Mouse (Mus musculus): ENCODE measurements around the gene Arhgap24.
A peak's percentile ranks its signal among the peaks of the same experiment; 100 is the strongest.

Arhgap24 gene

DNA sequence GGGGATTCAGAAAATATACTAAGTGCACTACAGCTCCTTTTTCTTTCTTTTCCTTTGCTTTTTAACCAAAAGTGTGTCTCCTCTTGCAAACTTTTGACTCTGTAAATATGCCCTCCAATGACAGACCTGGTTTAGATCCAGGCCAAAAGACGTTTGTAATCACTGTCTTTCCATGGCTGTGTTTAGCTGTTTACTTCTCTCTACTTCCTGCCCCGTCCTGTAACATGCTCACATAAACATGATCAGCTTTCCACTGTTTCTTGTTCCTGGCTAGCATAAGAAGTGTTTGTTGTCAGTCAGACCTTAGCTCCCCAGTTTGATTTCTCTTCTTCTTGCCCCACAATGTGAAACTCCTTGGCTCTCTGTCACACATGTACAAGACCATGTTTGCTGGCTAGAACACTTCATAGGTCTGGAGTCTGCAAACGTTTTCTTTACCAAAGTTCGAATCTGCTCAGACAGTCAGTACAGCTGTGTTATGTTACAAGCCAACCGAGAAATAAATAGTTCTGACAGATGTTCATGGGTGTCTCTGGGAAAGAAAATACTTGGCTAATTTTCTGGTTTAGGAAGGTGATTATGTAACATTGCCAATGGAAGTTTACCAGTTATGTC lies 189.6 kb downstream of the Arhgap24 start:
- no peak for DNase-seq (ENCODE audit: low spot score)

DNA sequence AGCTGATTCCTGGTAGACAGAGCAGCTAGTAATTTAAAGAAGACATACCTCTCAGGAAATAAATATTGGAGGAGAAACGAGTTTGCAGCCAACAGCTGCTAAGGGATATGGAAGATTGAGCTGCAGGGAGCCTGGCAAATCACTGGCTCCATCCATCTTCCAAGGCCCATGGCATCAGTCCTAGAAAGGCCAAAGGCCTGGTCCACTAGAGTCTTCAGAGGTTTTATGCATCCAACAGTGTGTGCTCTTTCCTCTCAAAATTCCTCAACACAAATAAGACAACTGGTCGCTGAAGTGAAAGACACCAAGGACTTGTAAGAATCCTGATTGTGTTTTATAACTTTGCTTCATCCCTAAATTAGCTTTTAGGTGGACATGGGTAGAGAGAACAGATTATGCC lies 194.1 kb downstream of the Arhgap24 start:
- no peak for DNase-seq (ENCODE audit: low spot score)

DNA sequence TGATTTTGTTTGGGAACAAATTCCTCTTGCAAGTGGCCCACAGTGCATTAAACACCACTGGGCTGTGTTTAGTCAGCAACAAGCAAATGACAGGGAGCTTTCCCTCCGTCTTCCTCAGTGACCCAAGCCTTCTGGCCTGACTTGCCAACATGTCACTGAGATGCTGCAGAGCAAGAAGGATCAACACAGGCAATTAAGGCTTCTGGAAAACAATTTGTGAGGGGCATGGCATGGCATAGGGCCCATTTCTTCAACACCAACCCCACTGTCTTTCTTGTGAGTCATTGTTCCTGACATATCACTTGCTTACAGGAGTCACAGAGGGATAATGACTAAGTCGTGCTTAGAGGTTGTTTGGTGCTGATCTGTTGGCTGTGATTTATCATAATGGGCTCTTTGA lies 196.0 kb downstream of the Arhgap24 start:
- no peak for DNase-seq (ENCODE audit: low spot score)

DNA sequence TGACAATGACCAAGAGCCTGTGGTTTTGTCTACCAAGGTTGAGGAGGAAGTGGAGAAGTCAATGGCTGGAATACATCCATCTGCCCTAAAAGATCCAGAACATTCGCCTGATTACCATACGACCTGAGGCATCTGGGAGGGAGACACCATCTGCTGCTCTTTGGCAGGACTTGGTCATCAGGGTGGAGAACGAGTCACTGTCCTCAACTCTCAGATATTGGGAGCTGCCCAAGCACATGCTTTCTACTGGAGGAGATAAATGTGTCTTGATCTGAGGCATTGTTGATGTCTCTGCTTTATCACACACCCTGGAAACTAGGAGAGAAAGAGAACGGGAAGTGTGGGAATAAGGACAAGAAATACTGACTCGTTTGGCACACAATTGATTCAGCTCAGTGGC lies 206.5 kb downstream of the Arhgap24 start:
- DNase-seq (ENCODE audit: low spot score), result no peak

DNA sequence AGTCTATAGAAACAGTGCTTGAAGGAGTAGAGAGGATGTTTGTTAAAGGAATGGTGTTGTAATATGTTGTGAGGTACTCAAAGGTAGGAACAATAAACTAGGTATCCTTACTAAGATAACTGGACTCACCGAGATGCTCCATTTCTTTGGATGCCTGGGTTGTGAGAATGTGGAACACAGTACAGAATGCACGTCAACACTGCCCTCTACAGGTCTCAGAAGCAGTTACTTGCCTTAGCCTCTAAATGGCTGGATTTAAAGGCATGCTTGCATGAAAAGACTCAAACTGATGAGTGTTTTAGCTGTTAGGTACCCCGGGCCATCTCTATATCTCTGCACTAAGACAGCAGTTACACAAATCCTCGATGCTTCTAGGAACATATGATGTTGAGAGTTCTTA lies 211.3 kb downstream of the Arhgap24 start:
- peak; percentile 71 for DNase-seq (ENCODE audit: low spot score)

DNA sequence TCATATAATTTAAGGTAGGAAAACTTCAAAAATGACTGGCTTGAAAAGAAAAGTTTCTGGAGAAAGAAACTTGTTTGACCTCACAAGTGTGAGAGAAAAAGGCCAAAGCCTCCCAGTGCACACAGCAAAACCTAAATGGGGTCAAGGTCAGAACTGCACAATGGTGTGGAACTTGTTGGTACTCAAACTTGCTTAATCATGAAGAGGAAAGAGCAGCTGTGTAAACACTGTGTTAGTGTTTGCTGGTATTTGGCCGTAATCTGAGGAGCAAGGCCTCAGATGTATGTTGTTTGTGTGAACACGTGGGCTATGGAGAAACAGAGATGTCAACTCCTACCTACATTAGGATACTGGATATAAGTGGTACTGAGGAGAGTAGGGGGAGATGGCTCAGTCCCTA lies 212.0 kb downstream of the Arhgap24 start:
- no peak for DNase-seq (ENCODE audit: low spot score)

DNA sequence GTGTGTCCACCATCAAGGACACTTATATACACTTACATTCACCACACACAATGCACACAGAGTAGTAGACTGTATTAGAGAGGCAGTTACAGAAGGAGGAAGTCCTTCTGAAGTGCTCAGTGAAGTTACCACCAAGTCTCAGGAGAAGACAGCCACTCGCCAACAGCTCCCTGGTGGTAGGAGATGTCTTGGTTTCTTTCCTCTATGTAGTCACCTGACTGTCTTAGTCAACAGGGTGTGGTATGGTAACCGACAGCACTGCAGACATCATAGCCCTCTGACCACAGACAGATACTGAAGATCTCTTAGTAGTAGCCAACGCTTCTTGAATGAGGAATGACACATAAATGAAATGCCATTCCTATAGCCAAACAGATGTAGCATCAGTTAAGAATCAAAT lies 212.7 kb downstream of the Arhgap24 start:
- no peak for DNase-seq (ENCODE audit: low spot score)

DNA sequence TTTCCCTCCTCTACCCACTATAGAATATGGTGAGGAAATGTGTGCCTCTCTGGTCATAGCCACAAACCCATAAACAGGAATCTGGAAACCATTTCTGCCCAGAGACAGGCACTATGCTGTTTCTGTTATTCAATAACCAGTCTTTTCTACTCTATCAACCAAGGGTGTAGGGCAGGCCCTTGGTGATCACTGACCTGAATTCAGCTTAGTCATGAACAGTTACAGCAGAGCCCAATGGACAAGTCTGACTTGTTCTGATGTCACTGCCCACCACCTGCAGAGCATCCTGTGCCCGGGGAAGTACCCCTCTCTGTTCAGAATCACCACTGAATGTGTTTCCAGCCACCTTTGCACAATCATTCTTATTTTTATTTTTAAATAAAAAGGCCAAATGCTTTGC lies 216.6 kb downstream of the Arhgap24 start:
- no peak for DNase-seq (ENCODE audit: low spot score)

DNA sequence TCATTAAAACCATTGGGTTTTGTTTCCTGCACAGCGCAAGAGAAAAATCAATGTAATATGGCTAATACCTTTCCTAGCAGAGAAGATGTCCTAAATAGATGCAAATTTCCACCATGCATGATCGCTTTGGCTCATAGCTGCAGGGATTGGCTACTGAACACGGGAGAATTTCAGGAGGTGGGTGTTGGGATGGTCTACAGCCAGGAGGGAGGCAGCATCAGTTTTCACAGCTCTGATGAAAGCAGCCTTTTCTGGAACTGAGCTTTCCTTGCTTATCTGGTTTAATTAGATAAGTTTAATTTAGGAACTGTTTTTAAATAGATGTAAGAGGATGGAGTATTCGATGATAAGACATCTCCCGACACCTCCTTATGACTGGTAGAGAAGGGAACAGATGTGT lies 217.2 kb downstream of the Arhgap24 start:
- DNase-seq (ENCODE audit: low spot score), result no peak

DNA sequence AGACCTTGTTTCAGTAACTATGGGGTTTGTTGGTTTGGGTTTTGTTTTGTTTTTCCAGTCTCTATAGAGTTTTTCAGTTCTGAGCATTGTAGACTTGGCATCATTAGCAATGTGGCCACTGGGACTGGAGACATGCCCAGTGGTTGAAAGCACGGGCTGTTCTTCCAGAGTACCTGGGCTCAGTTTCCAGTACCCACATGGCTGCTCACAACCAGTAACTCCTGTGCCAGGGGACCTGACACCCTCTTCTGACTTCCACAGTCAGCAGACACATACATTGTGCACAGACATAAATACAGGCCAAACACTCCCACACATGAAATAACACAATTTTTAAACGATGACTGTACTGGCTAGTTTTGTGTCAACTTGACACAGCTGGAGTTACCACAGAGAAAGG lies 217.7 kb downstream of the Arhgap24 start:
- DNase-seq (ENCODE audit: low spot score), result no peak

DNA sequence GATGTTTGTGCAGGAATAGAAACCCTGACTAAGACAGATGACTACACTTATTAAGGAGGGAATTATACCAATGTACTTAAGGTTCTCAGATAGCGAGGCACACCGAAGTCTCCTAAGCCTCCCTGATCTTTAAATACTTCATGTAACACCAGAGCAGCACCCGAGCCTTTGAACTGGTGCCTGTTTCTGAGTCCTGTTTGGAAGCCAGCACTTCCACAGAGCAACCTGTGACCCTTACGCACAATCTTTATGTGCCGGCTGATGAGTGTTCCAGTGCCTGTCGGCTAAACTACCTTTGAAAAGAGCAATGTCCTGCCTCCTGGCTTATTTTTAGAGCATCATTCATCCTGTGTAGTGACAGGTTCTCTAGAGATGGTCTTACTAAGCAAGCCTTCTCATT lies 221.4 kb downstream of the Arhgap24 start:
- DNase-seq (ENCODE audit: low spot score), result no peak

DNA sequence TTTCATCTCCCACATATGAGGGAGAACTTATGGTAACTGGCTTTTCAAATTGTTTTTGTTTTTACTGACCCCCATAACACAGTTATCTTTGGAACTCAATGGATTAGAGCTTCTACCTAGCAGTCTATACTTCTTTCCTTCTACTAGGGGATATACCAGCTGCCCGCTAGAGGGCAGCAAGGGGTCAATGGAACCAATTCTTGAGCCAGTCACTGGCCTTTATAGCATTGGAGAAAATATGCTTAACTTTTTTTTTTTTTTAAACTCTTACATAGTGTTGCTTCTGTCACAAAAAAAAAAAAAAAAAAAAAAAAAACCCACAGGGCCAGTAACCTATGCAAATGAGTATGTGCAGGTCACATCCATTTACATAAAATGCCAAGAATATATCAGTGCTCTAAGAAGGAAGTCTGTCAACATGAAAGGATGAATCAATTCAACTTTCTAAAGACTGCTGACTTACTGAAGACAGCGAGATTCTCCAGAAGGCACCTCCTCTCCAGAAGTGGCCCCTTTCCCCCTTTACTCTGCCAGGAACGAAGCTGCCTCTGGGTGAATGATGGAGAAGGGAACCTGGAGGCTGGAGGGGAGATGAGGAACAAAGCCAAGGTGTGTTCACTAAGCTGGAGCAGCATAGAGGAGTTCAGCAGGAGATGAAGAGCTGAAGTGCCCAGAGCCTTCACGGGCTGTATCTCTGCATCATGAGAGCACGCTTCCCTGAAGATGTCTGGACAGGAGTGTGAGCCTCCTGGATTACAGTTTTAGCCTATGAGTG lies 222.3 kb downstream of the Arhgap24 start:
- peak; percentile 87 for DNase-seq (ENCODE audit: low spot score)

DNA sequence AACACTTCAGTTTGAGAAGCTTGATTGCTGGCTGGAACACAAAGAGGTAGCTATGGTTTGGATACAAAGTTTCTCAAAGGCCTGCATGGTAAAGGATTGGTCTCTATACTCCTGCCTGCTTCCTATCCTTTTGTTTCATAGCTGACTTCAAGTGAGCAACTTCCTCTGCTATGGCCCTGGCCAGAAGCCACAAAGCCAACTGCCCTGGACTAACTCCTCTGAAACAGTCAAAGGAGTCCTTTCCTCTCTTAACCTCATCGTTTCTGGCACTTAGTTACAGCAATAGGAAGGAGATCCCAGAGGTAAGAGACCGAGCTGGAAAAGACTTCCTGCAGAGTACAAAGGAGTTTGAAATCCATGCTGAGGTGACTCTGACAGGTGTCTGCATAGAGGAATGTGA lies 224.0 kb downstream of the Arhgap24 start:
- peak; percentile 54 for DNase-seq (ENCODE audit: low spot score)

GRCm38 (mm10) chr5:102710336-102710735 lies 229.1 kb downstream of the Arhgap24 start:
- no peak for DNase-seq (ENCODE audit: low spot score)

- DNase-seq (ENCODE audit: low spot score), result no peak
Measured at GRCm38 (mm10) chr5:102719368-102719972, 238.3 kb downstream of the Arhgap24 start.

DNA sequence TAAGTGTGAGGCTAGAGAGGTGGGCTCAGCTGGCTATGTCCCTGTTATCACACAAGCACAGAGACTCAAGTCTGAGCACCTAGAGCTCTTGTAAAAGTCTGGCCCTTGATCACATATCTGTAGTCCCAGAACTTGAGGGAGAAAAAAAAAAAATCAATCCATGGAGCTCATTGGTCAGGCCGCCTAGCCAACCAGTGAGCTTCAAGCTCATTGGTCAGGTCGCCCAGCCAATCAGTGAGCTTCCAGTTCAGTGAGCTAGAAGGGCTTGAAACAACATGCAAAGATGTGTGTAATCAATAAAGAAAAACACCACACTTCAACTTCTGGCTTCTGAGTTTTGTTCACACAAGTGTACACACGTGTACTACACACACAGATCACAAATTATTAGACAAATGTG lies 242.4 kb downstream of the Arhgap24 start:
- no peak for DNase-seq (ENCODE audit: low spot score)

- no peak for DNase-seq (ENCODE audit: low spot score)
Measured at GRCm38 (mm10) chr5:102724813-102725348, 243.7 kb downstream of the Arhgap24 start.

- DNase-seq (ENCODE audit: low spot score), result no peak
Measured at GRCm38 (mm10) chr5:102725365-102725764, 244.2 kb downstream of the Arhgap24 start.

DNA sequence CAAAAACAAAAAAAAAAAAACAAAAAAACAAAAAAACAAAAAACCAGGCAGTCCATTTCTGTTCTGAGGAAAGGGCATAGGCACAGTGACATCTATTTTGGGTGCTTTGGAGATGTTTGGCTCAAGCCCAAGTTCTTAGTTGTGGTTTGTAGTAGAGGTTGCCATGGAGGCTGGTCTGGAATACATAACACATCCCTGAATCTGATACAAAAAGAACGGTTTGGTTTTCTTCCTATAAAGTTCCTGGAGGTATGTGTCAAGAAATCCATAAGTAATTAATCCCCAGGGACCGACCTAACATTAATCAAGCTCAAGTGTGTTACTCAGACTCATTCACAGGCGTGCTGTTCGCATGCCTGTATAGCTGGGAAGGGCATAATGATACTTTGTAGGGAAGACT lies 245.8 kb downstream of the Arhgap24 start:
- no peak for DNase-seq (ENCODE audit: low spot score)

- DNase-seq (ENCODE audit: low spot score), result no peak
Measured at GRCm38 (mm10) chr5:102728531-102728930, 247.3 kb downstream of the Arhgap24 start.

DNA sequence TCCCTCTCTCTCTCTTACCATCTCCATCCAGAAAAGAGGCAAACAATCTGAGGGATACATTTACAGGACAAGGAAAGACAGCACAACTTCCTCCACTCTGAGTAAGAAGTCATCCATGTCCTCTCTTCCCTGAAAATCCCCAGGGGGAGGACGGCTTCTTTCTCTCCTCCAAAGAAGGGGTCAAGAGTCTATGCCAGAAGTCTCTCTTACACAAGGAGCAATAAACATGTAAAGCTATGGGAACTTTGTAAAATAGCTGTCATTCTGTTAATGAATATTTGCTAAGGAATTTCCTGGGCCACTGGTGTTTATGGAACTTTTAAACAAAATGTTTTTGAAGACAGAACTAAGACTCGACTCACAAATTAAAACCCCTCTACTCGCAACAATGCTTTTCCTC lies 248.3 kb downstream of the Arhgap24 start:
- no peak for DNase-seq (ENCODE audit: low spot score)

DNA sequence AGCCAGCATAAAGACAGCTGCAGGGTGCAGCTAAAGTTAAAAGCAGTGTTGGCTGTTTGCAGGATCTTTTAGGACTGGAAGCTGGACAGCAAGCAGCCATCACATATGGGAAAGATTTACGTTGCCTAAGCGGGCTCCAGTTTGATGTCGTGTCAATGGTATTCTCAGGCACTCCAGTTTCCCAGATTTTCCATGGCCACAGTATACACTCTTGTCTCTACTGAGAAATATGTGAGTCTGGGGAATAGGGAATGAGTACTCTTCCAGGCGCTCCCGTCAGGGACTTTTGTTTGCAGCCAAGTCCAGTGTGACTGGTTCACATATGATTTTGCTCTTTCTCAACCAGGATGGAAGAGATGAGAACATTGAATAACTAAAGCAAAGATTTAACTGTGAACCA lies 254.9 kb downstream of the Arhgap24 start:
- DNase-seq (ENCODE audit: low spot score), result no peak

- no peak for DNase-seq (ENCODE audit: low spot score)
Measured at GRCm38 (mm10) chr5:102742554-102743255, 261.5 kb downstream of the Arhgap24 start.
